Mouse (Mus musculus) heart, adult 8-10 months (tissue): ENCODE results near the gene Styk1. TPM values are rescaled to one million over a fixed set of nuclear protein-coding genes. Genes with fewer than 3 reads are reported as not detected.
A peak's percentile ranks its signal among the peaks of the same experiment; 100 is the strongest.
"Not testable (repeated sequence)": the region's sequence is repeated elsewhere in the genome, so short reads cannot be mapped to it uniquely, and the experiment has no call there.

Source experiments
- DNase-seq: peaks from one replicate; pipeline ENCODE4 v3.0.0; 2022; ENCODE audit warnings: low spot score
- total RNA-seq, 4 experiments: library from RNA; stranded (reverse); gene quantifications; 2 replicates each; pipeline ENCODE4 v1.2.4; 2022

Gene Styk1
- total RNA-seq, 4 experiments from 2014 or later, result 0.17 to 0.49 (median 0.19) TPM; not detected in 1

- DNase-seq, result peak; percentile 76
These were observed 60.2 kb downstream of the Styk1 start, which contains the start of gene Magohb for GRCm38 (mm10) chr6:131292991-131293788. Magohb (minus strand) TSS chr6:131293244.

- DNase-seq, result no peak
These were observed 61.0 kb downstream of the Styk1 start for GRCm38 (mm10) chr6:131292276-131292990.

- DNase-seq, result no peak
These were observed 63.0 kb downstream of the Styk1 start for GRCm38 (mm10) chr6:131290430-131290829.

GRCm38 (mm10) chr6:131278160-131278559 lies 75.2 kb downstream of the Styk1 start:
- DNase-seq, result not testable (repeated sequence)

GRCm38 (mm10) chr6:131276659-131277058 lies 76.7 kb downstream of the Styk1 start:
- DNase-seq, result no peak

GRCm38 (mm10) chr6:131272311-131272710 lies 81.1 kb downstream of the Styk1 start:
- no peak for DNase-seq

- no peak for DNase-seq
These were observed 83.1 kb downstream of the Styk1 start for GRCm38 (mm10) chr6:131270312-131270711.

GRCm38 (mm10) chr6:131269599-131269998 lies 83.8 kb downstream of the Styk1 start:
- no peak for DNase-seq

GRCm38 (mm10) chr6:131264175-131264574 lies 89.2 kb downstream of the Styk1 start:
- DNase-seq, result no peak

- no peak for DNase-seq
These were observed 90.6 kb downstream of the Styk1 start for GRCm38 (mm10) chr6:131262778-131263177.

GRCm38 (mm10) chr6:131262009-131262408 lies 91.4 kb downstream of the Styk1 start:
- DNase-seq, result no peak

Other genes with a start within 250 kb of the Styk1 start
- 1 to 10 TPM in 1 of 4 experiments, under 1 TPM in 3; 0.34 to 1.0 (median 0.56) TPM for gene Klra2, start 106.2 kb downstream of the Styk1 start, total RNA-seq
- 1 to 10 TPM; 5.3 to 8.1 (median 6.9) TPM for gene Magohb, start 60.4 kb downstream of the Styk1 start, total RNA-seq
- gene Ybx3, start 34.9 kb upstream of the Styk1 start, total RNA-seq, result 100 to 1,000 TPM; 172 to 240 (median 215) TPM
- not detected for gene 5430401F13Rik, start 132.8 kb upstream of the Styk1 start, total RNA-seq
- not detected for gene Gm6619, start 132.8 kb upstream of the Styk1 start, total RNA-seq